Mouse (Mus musculus) kidney, adult 2 months (tissue): ENCODE measurements around the gene Fbxl5. TPM values are rescaled to one million over a fixed set of nuclear protein-coding genes. Genes with fewer than 3 reads are reported as not detected.

Experiments
- DNase-seq: peaks from one replicate; pipeline ENCODE4 v3.0.0; 2021
- H3K27ac ChIP-seq: fragments of 200-500 bp; 2 replicates; pipeline ENCODE4 v1.5.1; 2012; ENCODE audit warnings: low read depth, low read length, control low read depth, inconsistent platforms; ENCODE audit not compliant: insufficient read depth
- H3K27me3 ChIP-seq: fragments of 200-500 bp; replicated peaks from 2 replicates; pipeline ENCODE4 v1.6.1; 2012; ENCODE audit warnings: mild to moderate bottlenecking, moderate library complexity, low read length, inconsistent platforms; ENCODE audit not compliant: control insufficient read depth, insufficient read depth
- H3K36me3 ChIP-seq: fragments of 200-500 bp; 2 replicates; pipeline ENCODE4 v1.6.1; 2012; ENCODE audit warnings: mild to moderate bottlenecking, moderate library complexity, low read length, inconsistent platforms; ENCODE audit not compliant: control insufficient read depth, insufficient read depth
- H3K4me1 ChIP-seq: fragments of 200-500 bp; 2 replicates; pipeline ENCODE4 v1.6.1; 2011; ENCODE audit warnings: low read length; ENCODE audit not compliant: control insufficient read depth, insufficient read depth
- H3K4me3 ChIP-seq: fragments of 200-500 bp; 2 replicates; pipeline ENCODE4 v1.5.1; 2011; ENCODE audit warnings: mild to moderate bottlenecking, low read depth, low read length, control low read depth; ENCODE audit not compliant: insufficient read depth
- CTCF ChIP-seq: fragments of 200-500 bp; conservative IDR thresholded peaks from 2 replicates; pipeline ENCODE4 v1.5.1; 2011; ENCODE audit warnings: low read depth, mild to moderate bottlenecking, control low read depth, low read length, moderate library complexity, mixed read lengths; ENCODE audit not compliant: insufficient read depth, insufficient read length
- POLR2A ChIP-seq: fragments of 200-500 bp; IDR thresholded peaks from one replicate; pipeline ENCODE4 v1.6.1; 2011; ENCODE audit warnings: low read depth, low read length, control low read depth
- WGBS: fragments of 180-500 bp; shearing (Covaris S2); methylation state at CpG from one replicate; pipeline ENCODE4 v1.1.7; 2018; 5-methylcytosine and 5-hydroxymethylcytosine counted together
- polyA plus RNA-seq: library from polyadenylated mRNA; depleted of rRNA; stranded (reverse); fragments of >200 nt; gene quantifications from 2 replicates; pipeline ENCODE4 v1.2.3, GENCODE M21; 2012

Gene Fbxl5
- polyA plus RNA-seq, 1 experiment = 32.5 TPM

DNA sequence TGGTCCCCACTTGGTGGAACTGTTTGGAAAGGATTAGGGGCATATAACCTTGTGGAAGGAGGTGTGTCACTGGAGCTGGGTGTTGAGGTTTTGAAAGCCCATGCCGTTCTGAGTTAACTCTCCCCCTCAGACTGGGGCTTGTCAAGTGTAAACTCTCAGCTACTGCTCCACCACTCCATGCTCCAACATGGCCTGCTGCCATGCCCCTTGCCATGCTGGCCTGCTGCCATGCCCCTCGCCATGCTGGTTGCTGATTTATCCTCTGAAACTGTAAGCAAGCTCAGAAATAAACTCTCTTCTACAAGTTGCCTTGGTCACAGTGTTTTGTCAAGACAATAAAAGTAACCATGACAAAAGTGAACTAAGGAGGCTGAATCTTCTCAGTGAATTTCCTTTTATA, 16.0 kb downstream of the Fbxl5 start:
- Histone ChIP-seq H3K27me3 (no peaks in the 10 kb centered on the region), H3K27ac (no peak overlapping the region), H3K36me3 (no peaks in the 10 kb centered on the region), H3K4me1 (no peaks in the 10 kb centered on the region), H3K4me3 (no peak overlapping the region)
- DNase-seq = no peak
- 89% methylated on average over 2 of the region's 2 CpGs for WGBS
- TF ChIP-seq POLR2A = no peak

DNA sequence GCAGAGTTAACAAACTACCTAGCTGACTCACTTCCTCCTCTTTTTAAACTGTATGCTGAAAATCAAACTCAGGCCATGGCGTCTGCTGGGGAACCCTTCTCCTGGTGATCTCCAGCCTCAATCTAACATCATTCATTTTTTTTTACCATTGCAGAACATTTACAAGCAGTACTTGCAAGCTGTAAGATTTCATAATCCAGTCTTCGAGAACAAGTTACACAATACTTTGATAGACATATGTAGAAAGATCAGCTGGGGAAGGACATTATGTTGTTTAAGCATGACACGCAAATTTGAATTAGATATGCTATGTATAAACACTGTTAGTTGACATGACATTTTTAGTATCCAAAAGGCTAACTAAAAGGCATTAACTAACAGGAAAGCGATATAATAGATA, 19.6 kb downstream of the Fbxl5 start:
- no peaks in the 10 kb centered on the region for H3K4me1 ChIP-seq
- TF ChIP-seq POLR2A (no peak), CTCF (no peak)
- no peak for DNase-seq
- H3K36me3 ChIP-seq = no peaks in the 10 kb centered on the region
- 81% methylated on average over 4 of the region's 4 CpGs for WGBS
- no peak overlapping the region for H3K27ac ChIP-seq
- H3K27me3 ChIP-seq = no peaks in the 10 kb centered on the region
- no peak overlapping the region for H3K4me3 ChIP-seq

- no peak overlapping the region for H3K27ac ChIP-seq
- no peaks in the 10 kb centered on the region for H3K36me3 ChIP-seq
- H3K27me3 ChIP-seq = no peaks in the 10 kb centered on the region
- H3K4me1 ChIP-seq = no peaks in the 10 kb centered on the region
- TF ChIP-seq POLR2A (no peak), CTCF (no peak)
- no peak overlapping the region for H3K4me3 ChIP-seq
- DNase-seq = no peak
Observed at GRCm38 (mm10) chr5:43801253-43801652, 20.2 kb downstream of the Fbxl5 start.

DNA sequence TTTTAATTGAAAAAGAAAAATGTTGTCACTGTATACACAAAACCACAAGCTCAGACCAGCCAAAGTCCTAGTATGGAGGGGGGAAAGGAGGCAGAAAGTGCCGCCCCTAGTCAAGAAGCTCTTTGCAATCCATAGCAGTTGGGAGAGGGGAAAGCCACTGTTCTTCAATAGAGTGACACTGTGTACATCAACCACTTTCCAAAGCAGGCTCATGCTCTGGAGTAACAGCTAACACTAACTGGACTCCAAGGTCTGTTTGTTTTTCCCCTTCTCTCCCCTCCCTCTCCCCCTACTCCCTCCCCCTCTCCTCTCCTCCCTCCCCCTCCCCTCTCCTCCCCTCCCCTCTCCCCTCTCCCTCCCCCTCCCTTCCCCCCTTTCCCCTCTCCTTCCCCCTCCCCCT, 20.7 kb downstream of the Fbxl5 start:
- H3K4me1 ChIP-seq = no peaks in the 10 kb centered on the region
- H3K36me3 ChIP-seq = no peaks in the 10 kb centered on the region
- TF ChIP-seq POLR2A (no peak), CTCF (no peak)
- 81% methylated on average over 1 of the region's 1 CpGs for WGBS
- H3K4me3 ChIP-seq = no peak overlapping the region
- DNase-seq = no peak
- H3K27me3 ChIP-seq = no peaks in the 10 kb centered on the region
- no peak overlapping the region for H3K27ac ChIP-seq

DNA sequence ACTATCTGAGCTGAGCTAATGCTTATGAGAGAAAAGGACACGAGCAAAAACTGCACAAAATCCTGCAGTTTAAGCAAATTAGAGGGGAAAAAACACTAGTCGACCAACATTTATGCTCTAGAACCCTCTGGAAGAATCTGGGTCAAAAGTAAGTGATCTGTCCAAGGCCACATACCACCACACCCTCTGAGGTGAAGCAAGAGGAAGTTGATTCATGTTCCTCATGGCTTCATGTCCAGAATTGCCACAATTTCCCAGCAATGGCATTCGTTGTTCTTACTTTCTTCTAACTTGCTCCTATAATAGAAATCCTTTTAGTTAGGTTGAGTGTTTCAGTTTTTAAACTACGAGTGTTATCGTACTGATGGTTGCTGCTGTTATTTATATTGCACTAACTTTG, 21.9 kb downstream of the Fbxl5 start:
- Histone ChIP-seq H3K36me3 (no peaks in the 10 kb centered on the region), H3K4me1 (no peaks in the 10 kb centered on the region), H3K4me3 (no peak overlapping the region), H3K27me3 (no peaks in the 10 kb centered on the region), H3K27ac (no peak overlapping the region)
- DNase-seq = no peak
- WGBS = 75% methylated on average over 5 of the region's 5 CpGs
- TF ChIP-seq CTCF (no peak), POLR2A (no peak)

- TF ChIP-seq POLR2A = no peak
- no peak for TF ChIP-seq CTCF
- WGBS = 90% methylated on average over 5 of the region's 5 CpGs
- DNase-seq = no peak
Observed at GRCm38 (mm10) chr5:43792354-43792753, 29.1 kb downstream of the Fbxl5 start.

DNA sequence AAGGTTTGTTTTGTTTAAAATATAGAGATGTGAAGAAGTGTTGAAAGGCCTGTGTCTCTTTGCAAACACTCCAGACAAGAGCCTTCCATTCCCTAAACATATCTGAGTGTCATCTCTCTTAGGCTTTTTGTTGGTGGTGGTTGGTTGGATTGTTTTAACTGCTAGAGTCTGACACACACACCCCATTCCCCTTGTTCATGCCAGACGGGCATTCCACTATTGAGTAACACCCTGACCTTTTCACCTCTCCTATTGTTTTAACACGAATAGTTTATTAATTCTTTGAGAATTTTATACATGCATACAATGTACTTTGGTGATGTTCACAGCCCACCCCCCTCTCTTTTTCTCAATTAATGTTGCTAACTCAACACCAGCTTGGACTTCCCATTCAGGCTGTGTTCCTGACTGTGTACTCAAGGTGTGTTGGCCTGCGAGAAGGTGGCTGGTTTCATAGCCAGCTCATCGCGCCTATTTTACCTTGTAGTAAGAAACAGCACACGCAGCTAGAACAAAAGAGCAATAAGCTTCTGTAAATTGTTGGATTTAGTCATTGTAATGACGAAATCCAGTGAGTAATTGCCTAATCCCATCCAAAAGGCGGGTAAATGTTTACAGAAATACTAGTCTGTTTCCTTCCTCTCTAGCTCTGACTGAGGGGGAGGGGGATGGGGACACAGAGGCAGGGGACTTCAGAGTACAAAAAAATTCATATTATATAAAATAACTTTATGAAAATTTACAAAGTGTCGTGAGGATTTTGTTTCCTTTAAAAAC, 33.3 kb downstream of the Fbxl5 start:
- DNase-seq = no peak
- WGBS = 73% methylated on average over 9 of the region's 9 CpGs
- TF ChIP-seq POLR2A (no peak), CTCF (no peak)

More at GRCm38 (mm10) chr5:43792354-43792753, 29.1 kb downstream of the Fbxl5 start:
- Histone ChIP-seq H3K36me3 (no peaks in the 10 kb centered on the region), H3K27ac (no peak overlapping the region), H3K4me1 (no peaks in the 10 kb centered on the region), H3K4me3 (no peak overlapping the region), H3K27me3 (no peaks in the 10 kb centered on the region)

More for the DNA sequence above, 33.3 kb downstream of the Fbxl5 start:
- Histone ChIP-seq H3K4me3 (no peak overlapping the region), H3K27ac (no peak overlapping the region), H3K4me1 (no peaks in the 10 kb centered on the region), H3K27me3 (no peaks in the 10 kb centered on the region), H3K36me3 (no peaks in the 10 kb centered on the region)
